Mouse (Mus musculus) heart, adult 2 months (tissue): Measurements from ENCODE around the gene Disp3.

Experiments used
- CTCF ChIP-seq: fragments of 200-600 bp; IDR thresholded peaks from 2 replicates; pipeline ENCODE4 v1.8.1; 2022; ENCODE audit warnings: antibody characterized with exemption, mild to moderate bottlenecking, moderate library complexity
- EP300 ChIP-seq: fragments of 200-500 bp; IDR thresholded peaks from 2 replicates; pipeline ENCODE4 v1.6.1; 2011; ENCODE audit warnings: low read depth, low read length, control low read depth; ENCODE audit not compliant: insufficient read depth
- POLR2A ChIP-seq: fragments of 200-500 bp; IDR thresholded peaks from 2 replicates; pipeline ENCODE4 v1.6.1; 2011; ENCODE audit warnings: mild to moderate bottlenecking, low read depth, low read length, control low read depth; ENCODE audit not compliant: insufficient read depth

GRCm38 (mm10) chr4:148284219-148284618 lies 3.5 kb downstream of the Disp3 start:
- no peak for TF ChIP-seq POLR2A
- TF ChIP-seq CTCF: no peak
- TF ChIP-seq EP300: no peak
